Mouse (Mus musculus): ENCODE results near the gene Hnrnpr.

Hnrnpr gene

DNA sequence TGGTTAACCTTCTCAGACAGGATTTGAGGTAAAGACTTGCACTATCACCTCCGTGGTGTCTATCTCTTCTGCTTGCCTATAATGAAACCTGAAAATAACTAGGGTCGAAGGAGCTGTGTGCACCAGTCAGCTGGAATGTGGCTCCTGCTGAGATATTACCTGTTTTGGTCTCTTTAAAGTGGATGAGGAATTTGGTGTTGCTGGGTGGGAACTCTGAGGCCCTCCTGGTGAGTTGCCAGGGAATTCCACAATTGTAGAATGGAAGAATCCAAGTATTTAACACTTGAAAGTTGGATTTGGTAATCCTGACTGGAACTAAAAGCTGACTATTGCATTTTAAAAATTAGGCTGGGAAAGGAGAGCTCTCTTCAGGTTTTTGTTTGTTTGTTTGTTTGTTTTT, 6.6 kb upstream of the Hnrnpr start:
- no peak for DNase-seq (ENCODE audit: inconsistent age in 2 of 2, low spot score in 1 of 2)

DNA sequence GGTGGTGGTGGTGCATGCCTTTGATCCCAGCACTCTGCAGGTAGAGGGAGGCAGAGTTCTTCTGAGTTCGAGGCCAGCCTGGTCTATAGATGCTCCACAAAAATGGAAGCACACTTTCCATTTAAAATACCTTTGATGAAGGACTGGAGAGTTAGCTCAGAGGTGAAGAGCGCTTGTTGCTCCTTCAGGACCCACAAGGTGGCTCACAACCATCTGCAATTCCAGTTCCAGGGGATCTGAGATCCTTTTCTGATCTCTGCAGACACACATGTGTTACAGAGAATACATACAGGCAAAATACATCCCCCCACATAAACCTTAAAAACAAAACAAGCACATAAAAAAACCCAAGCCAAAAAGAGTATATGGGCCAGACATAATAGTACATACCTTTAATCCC, 2.4 kb upstream of the Hnrnpr start:
- no peak for DNase-seq (ENCODE audit: inconsistent age in 2 of 2, low spot score in 1 of 2)

DNA sequence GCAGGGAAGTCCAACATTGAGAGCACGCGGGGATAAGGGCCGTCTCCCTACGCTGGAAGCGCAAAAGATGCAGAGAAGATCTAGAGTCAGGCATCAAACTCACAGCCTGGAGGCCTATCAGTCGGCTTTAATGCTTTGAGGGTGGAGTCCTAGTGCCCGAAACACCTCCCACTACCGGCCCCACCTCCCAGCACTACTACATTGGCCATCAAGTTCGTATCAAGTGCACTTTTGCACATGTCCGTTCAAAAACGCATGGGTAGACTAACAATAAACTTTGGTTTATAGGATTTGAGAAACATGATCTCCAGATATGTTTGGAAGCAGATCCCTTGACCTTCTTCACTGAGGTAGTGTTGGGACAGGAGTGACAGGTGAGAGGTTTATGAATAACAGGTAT, 962 bp upstream of the Hnrnpr start:
- DNase-seq (ENCODE audit: inconsistent age in 2 of 2, low spot score in 1 of 2) = peak; percentile 64 to 86

DNA sequence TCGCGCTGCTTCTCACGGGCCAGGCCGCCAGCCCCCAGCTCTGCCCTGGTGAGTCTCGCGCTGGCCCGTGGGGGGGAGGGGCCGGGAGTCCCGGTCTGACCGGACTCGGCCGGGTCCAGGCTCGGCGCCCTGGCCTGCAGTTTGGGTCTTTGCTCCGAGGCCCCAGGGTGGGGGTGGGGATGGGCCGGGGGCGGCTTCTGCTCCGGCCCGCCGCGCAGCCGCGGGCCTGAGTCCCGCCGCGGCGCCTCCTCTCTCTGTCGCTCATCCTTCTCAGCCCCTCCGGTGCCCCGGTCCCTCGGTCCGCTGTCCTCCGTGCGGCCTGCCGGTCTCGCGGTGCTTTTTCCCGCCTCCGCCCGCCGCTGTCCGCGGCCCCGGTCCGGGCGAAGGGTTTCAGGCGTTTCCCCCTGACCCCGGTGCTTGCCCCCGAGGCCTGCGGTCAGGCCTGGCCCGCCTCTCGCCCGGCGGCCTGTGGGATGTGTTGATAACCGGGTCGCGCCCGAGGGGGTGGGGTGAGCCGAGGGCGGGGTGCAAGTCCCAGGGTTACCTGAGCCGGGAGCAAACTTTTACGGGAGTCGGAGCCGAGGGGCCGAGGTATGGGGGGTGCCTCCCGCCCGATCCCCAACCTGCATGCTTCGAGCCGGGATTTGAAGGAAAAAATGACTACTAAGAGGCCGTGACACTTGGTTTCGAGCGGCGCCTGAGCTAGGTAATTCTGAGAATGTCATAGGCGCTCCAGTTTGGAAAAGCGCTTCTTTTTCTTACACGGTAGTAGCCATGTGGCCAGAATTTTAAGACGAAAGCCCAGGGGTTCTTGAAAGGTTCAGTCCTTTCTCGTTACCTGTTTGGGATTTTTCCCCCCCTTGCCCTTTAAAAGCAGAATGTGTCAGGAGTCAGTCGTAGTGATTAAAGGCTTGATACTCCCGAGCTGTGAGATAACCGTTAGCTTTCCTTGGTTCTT, 579 bp downstream of the Hnrnpr start:
- peak; percentile 68 to 88 for DNase-seq (ENCODE audit: inconsistent age in 2 of 2, low spot score in 1 of 2)

DNA sequence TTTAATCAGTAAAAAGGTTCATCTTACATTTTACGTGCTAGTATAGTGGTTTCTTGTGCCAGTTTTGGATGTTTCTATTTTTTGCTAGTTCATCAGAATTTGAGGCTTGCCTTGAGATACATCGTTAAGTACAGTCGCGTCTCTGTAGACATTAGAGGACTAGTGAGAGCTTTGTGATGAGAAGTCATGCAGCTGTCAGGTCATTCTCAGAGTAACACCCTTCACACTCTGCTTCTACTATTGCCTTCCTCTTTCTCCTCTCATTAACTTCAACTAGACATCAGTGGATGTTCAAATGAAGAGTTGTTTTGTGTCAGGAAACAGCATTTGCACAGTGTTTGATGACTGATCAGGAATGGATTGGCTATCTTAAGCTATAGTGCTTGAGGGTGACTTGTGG, 1.9 kb downstream of the Hnrnpr start:
- no peak for DNase-seq (ENCODE audit: inconsistent age in 2 of 2, low spot score in 1 of 2)

DNA sequence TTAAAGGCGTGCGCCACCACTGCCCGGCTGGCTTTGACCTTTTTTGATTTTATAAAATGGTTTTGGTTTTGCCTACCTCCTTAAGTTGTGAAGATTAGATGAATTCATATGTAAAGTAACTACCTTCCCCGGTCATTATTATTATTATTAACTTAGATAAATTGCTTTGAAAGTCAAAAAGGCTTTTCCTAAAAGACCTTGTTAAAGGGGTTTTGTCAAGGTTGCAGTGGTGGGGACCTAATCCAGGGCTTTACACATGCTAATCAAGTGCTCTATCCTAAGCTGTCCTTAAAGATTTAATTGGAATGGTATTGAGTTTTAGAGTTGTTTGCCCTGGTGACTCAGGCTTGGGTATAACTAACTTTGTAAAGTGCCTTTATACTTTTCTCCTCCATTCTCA, 6.9 kb downstream of the Hnrnpr start:
- no peak for DNase-seq (ENCODE audit: inconsistent age in 2 of 2, low spot score in 1 of 2)

DNA sequence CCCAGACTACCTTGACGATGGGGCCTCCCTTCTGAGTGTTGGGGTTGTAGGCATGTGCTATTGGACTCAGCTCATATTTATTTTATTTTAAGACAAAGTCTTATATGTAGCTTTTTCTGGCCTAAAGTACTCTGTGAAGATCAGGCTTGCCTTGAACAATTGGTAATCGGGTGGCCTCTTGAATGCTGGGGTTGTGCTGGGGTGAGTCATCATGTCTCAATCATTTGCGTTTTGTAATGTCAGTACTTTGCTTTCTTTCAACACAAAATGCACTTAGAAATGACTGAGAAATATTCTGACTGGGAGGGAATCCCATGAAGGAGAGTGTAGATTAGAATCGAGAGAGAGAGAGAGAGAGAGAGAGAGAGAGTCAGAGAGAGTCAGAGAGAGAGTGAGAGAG, 9.3 kb downstream of the Hnrnpr start:
- DNase-seq (ENCODE audit: inconsistent age in 2 of 2, low spot score in 1 of 2) = peak; percentile 30 to 82

DNA sequence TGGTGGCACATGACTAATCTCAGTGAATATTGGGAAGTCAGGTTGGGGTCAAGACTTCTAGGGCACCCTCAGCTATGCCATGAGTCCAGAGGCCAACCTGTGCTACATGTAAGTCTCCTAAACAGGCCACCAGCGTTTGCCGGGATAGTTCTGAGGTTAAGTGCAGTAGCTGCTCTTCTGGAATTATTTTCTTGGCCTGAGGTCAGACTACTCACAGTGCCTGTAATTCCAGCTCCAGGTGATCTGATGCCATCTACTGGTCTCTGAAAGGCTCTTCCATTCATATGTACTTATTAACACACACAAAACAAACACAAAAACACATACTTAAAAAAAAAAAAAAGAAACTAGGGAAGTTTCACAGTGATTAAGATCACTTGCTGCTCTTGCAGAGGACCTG, 13.5 kb downstream of the Hnrnpr start:
- DNase-seq (ENCODE audit: inconsistent age in 2 of 2, low spot score in 1 of 2) = peak; percentile 36 to 65

DNA sequence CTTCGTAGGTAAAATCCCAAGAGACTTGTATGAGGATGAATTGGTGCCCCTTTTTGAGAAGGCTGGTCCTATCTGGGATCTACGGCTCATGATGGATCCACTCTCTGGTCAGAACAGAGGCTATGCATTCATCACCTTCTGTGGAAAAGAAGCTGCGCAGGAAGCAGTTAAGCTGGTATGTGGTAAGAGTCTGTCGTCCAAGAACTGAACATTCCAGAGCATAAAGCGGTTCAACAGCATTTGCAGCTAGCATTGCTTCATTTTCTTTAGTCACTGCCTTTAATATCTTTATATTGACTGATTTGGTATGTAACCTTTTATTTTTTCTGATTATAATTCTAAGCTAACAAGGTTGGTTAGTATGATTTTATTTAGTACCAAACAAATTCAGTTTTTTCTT, 16.5 kb downstream of the Hnrnpr start:
- no peak for DNase-seq (ENCODE audit: inconsistent age in 2 of 2, low spot score in 1 of 2)

DNA sequence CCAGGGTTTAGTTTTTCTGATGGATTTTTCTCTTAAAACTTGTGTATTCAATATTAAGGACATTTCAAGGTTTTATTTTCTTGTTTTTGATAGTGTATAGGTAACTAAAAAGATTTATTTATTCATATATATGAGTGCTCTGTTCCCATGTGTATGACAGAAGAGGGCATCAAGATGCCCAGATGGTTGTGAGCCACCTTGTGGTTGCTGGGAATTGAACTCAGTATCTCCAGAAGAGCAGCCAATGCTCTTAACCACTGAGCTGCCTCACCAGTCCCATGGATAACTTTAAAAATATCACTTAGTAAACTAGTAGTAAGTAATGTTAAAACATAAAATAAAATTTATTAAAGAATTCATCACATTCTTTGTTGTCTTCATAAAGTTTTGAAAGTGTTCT, 17.4 kb downstream of the Hnrnpr start:
- no peak for DNase-seq (ENCODE audit: inconsistent age in 2 of 2, low spot score in 1 of 2)

DNA sequence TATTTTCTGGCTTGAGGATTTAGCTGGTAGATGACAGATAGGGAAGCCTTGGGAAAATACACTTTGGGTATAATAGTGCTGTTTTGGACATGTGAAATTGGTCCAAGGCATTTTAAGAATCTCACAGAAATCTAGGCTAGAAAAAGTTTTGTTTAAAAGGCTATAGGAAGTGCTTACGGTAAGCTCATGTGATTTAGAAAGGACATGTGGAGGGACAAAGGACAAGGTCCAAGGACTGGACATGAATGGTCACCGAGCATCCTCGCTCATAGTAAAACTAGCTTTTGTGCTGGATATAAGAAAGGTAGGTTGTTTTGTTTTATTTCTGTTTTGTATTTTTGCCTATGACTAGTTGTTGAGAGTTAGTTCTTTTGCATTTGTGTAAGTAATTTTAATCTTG, 21.0 kb downstream of the Hnrnpr start:
- DNase-seq (ENCODE audit: inconsistent age in 2 of 2, low spot score in 1 of 2) = no peak

DNA sequence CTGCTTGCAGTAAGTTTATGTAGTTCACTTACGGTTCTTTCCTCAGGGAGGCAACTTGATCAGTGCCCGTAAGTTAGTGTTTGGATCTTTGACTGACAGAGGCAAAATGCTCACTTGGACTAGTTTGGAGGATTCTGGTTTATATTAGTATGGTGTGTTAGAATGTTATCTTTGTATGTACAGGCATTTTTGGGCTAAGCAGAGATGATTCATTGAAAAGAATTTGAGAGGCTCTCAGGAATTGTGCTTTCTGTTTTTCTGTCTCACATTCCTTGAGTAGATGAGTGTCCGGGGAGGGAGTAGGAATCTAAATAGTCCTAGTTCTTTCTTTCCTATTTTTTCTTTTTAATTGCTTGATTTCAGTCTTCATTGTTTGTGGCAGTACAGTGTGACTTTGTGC, 22.4 kb downstream of the Hnrnpr start:
- DNase-seq (ENCODE audit: inconsistent age in 2 of 2, low spot score in 1 of 2) = no peak

DNA sequence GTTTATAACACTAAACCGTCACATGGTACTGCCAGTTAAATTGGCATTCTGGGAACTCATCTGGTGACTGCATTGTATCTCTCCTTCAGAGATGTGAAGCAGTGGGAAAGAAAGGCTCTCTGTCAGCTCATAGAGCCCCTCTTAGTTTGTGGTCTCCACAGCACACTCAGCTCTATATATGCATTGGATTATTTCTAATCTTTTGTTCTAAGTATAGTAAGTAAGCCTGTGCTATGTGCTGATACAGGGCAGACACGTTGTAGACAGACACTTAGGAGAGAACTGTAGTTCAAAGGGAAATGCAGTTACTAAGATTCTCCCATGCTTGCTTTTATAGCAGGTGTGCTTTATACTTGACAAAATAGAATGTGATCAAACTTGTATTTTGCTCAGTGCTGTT, 24.3 kb downstream of the Hnrnpr start:
- DNase-seq (ENCODE audit: inconsistent age in 2 of 2, low spot score in 1 of 2) = no peak

DNA sequence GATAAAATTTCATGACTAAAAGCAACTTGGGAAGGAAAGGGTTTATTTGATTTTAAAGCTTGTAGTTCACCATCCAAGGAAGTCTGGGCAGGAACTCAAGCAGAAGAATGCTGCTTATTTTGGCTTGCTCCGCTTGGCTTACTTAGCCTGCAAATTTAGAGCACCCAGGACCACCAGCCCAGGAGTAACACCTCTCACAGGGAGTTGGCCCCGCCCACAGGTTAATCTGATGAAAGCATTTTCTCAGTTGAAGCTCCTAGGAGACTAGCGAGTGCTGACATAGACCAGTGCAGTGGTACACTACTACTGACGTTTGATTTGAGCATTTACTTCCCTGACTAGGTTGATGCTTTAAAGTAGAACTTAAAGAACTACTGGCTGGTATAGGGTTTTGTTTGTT, 26.4 kb downstream of the Hnrnpr start:
- no peak for DNase-seq (ENCODE audit: inconsistent age in 2 of 2, low spot score in 1 of 2)

DNA sequence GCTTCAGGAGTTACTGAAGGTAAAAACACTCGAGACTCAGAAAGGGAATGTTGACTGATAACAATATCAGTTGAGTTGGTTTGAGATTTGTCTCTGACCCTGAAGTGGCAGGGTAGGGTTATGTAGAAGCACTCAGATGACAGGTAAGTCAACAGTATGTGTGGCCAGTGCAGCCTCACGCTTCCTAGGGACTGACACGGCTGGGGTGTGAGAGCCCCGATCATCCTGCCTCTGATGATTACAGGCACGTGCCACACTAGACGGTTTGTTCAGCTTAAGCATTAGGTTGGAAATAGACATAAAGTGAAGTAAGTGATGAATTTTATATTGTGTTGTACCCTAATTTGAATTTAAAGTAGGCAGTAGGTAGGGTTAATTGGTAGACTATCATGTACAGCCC, 38.9 kb downstream of the Hnrnpr start:
- DNase-seq (ENCODE audit: inconsistent age in 2 of 2, low spot score in 1 of 2) = no peak

DNA sequence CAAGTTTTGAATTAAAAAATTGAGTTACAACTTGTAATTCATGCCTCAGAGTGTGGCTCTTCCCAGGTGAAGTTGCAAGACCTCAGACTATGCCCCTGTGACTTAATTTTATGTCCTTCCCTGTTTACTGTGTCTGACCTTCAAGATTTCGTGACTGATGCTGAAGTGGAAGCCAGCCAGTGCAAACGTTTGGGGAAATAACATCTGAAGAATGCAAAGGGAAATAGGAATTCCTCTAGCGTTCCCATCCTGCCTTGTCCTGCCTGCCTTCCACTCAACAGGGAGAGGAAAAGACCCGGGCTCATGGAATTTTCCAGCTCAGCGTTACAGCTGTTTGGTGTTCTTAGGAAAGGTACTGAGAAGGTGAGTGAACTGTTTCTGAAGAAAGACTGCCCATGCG, 46.3 kb downstream of the Hnrnpr start:
- peak in 1 of 2 experiments; percentile 36 for DNase-seq (ENCODE audit: inconsistent age in 2 of 2, low spot score in 1 of 2)

DNA sequence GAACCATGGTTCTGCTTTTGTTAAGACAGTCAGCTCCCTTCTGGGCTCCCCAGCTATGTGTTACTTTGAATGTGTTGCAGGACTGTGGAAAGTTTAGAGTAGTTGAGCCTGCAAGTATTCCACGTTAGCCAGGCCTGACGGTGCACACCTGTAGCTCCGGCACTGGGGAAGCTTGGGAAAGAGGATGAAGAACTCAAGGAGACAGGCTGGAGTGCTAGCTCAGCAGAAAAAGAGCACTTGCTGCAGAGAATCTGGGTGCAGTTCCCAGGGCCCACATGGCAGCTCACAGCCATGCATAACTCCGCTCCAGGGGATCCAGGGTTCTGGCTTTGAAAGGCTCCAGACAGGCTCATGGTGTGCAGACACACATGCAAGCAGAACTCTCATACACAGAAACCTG, 46.7 kb downstream of the Hnrnpr start:
- DNase-seq (ENCODE audit: inconsistent age in 2 of 2, low spot score in 1 of 2) = no peak

DNA sequence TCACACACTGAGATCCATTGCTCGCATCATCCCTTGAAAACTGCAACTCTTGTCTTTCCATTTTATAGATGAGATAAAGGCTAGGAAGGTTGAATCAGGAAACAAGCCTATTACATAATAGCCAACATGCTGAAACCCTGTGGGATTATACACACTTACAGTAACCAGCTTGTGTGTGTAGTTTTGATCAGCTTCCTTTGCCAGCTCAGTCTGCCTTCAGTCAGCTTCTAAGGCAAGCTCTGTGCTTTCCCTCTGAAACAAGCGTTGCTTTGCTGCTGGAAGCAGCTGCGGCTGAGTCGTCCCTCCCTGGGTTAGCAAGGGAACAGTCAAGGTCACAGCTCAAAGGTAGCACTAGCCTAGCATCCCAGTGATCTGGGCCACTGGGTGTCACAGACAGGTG, 57.1 kb downstream of the Hnrnpr start:
- no peak for DNase-seq (ENCODE audit: inconsistent age in 2 of 2, low spot score in 1 of 2)

DNA sequence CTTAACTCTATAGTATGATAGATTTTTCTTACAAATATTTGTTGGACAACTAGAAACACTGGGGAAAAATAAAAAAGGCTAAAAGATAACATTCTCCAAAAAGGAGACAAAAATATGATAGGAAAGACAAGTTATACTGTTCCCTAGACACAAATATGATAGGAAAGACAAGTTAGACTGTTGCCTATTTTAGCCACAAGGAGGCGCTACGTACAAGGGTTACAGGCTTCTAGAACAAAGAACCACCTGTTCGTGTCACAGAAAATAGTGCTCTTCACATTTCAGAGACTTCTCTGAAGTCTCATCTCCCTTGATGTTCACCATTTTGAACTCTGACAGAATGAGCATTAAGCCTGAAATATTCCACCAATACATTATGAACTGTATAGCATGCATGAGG, 59.0 kb downstream of the Hnrnpr start:
- peak; percentile 42 to 87 for DNase-seq (ENCODE audit: inconsistent age in 2 of 2, low spot score in 1 of 2)

DNA sequence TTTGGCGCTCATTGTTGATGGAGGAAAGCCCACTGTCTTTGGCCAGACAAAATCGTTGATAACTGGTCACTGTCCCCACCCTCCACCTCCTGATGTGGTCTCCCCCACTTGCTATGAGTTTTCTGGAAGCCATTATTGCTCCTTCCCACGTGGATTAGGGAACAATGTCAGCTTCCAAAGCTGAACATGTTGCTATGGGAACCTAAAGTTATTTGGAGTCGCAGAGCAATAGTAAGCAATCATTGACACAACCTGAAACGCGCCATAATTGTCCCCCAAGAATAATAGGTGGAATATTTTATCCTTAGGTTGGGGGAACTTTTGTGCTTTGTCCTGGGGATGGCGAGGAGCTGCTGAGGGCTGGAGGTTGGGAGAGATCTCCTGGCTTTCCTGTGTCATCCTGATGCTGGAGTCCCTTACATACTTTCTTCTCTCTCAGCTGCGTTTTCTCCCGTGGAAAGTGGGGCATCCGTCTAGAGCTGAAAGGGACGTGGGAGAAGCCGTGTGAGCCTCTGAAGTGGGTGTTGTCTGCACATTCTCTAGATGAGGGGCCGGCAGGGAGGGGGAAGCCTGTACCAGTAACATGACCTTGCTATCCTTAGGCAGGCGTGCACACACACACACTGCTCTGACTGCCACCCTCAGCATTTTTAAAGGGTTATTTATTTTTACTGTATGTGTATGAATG, 62.9 kb downstream of the Hnrnpr start:
- no peak for DNase-seq (ENCODE audit: inconsistent age in 2 of 2, low spot score in 1 of 2)

DNA sequence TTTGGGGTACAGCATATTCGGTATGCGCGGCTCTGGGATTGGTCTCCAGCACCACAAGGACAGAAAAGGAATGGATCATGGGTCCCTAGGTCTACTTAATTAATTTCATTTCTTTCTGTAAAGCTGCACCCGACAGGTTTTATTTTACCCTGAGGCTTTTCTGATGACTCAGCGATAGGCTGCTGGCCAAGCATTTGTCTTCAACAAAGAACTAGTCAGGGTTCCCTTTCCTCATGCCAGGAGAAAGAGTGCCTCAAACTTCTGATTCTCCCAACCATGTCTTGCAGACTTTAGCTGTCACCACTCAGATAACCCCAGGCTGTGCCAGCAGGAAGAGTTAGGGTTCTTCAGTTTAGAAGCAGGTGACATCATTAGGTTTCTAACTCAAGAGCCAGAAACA, 66.3 kb downstream of the Hnrnpr start:
- DNase-seq (ENCODE audit: inconsistent age in 2 of 2, low spot score in 1 of 2) = peak; percentile 22 to 72

DNA sequence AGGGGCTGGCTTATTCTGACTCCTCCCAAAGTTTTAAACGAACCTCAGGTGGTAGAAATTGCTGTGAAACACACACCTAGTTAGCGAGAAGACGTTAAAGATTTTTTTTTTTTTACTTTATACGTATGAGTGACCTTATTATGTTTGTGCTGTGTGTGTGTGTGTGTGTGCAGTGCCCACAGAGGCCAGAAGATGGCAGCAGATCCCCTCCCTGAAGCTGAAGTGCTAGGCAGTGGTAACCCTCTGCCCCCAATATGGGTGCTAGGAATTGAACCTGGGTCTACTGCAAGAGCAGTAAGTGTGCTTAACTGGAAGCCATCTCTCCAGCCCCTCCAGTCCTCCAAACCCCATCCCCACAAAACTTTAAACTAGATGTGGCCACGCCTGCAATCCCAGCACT, 72.3 kb downstream of the Hnrnpr start:
- no peak for DNase-seq (ENCODE audit: inconsistent age in 2 of 2, low spot score in 1 of 2)
